Mouse (Mus musculus) embryo, embryonic 11 days (tissue): ENCODE measurements around the gene Gm9945.

ENCODE experiments used
- DNase-seq: peaks from one replicate; pipeline ENCODE4 v3.0.0-alpha.2; 2015

The Gm9945 gene

GRCm38 (mm10) chr11:53495417-53495816, 15.5 kb downstream of the Gm9945 start:
- DNase-seq, result no peak

- no peak for DNase-seq
These were observed 17.0 kb downstream of the Gm9945 start for GRCm38 (mm10) chr11:53496946-53497345.

- DNase-seq, result peak; percentile 64
These were observed 20.6 kb downstream of the Gm9945 start for GRCm38 (mm10) chr11:53500569-53500968.

GRCm38 (mm10) chr11:53502039-53502765, 22.2 kb downstream of the Gm9945 start:
- no peak for DNase-seq

- no peak for DNase-seq
These were observed 23.8 kb downstream of the Gm9945 start for GRCm38 (mm10) chr11:53503738-53504137.

GRCm38 (mm10) chr11:53504376-53504775, 24.4 kb downstream of the Gm9945 start:
- no peak for DNase-seq

GRCm38 (mm10) chr11:53505026-53505663, 25.2 kb downstream of the Gm9945 start:
- DNase-seq, result no peak

- DNase-seq, result no peak
These were observed 27.3 kb downstream of the Gm9945 start for GRCm38 (mm10) chr11:53507098-53507805.

- DNase-seq, result no peak
These were observed 28.2 kb downstream of the Gm9945 start for GRCm38 (mm10) chr11:53508152-53508551.

- DNase-seq, result no peak
These were observed 28.6 kb downstream of the Gm9945 start for GRCm38 (mm10) chr11:53508591-53508990.

GRCm38 (mm10) chr11:53510351-53510750, 30.4 kb downstream of the Gm9945 start:
- DNase-seq, result no peak

- no peak for DNase-seq
These were observed 37.0 kb downstream of the Gm9945 start for GRCm38 (mm10) chr11:53516775-53517627.

GRCm38 (mm10) chr11:53518759-53519158, 38.8 kb downstream of the Gm9945 start:
- DNase-seq, result no peak

GRCm38 (mm10) chr11:53519207-53520121, 39.5 kb downstream of the Gm9945 start, which contains the start of gene Sept8:
TSS of gene Sept8 (plus strand) at chr11:53519257.
- peak; percentile 80 for DNase-seq

GRCm38 (mm10) chr11:53520122-53520978, 40.4 kb downstream of the Gm9945 start:
- DNase-seq, result peak; percentile 58

GRCm38 (mm10) chr11:53521120-53521820, 41.3 kb downstream of the Gm9945 start:
- no peak for DNase-seq

- no peak for DNase-seq
These were observed 41.8 kb downstream of the Gm9945 start for GRCm38 (mm10) chr11:53521821-53522131.

- no peak for DNase-seq
These were observed 42.4 kb downstream of the Gm9945 start for GRCm38 (mm10) chr11:53522362-53522761.

GRCm38 (mm10) chr11:53522930-53523329, 43.0 kb downstream of the Gm9945 start:
- no peak for DNase-seq
